Mouse (Mus musculus) embryonic fibroblast, embryonic 13.5 days (primary cell): ENCODE data around the gene Actn4.

Experiments used
- CTCF ChIP-seq: IDR thresholded peaks from 2 replicates; pipeline ENCODE4 v1.5.1; 2011; ENCODE audit warnings: mild to moderate bottlenecking, control low read depth, low read length, moderate library complexity, borderline replicate concordance; ENCODE audit not compliant: insufficient read depth
- POLR2A ChIP-seq: IDR thresholded peaks from 2 replicates; pipeline ENCODE4 v1.6.1; 2011; ENCODE audit warnings: low read depth, mild to moderate bottlenecking, control low read depth, low read length, moderate library complexity

DNA sequence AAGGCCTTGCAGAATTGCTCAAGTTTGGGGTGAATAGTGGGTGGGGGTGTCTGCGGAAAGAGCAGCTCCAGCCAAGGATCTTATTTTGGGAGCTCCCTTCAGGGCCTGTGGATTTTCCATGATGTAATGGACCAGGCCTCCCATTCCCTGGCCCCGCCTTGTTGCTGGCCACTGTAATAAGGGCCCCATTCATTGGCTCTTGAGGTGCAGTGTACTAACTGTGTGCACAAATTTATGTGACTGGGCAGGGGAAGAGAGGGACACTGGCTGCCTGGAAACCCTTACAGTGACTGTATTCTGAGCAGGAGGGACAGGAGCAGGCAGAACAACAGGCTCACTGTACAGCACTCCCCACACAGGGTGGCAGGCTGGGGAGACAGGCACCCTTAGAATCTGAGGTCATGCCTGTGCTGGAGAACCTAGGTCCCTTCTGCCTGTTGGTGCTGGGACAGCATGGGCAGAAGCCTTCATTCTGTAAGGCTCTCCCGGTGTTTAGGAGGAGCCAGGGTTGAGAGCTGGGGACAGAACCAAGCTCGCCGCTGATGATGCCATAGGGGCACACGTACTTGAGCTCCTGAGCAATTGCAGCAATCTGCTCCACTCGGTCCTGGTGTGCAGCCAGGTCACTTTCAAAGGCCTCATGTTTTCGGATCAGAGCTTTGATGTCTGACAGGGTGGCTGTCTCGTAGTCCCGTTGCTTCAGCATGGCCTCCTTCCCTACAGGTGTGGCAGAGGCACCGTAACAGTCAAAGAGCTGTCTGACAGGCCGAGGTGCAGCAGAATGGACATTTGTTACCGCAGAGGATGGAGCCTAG lies 60.6 kb downstream of the Actn4 start:
- no peak for TF ChIP-seq POLR2A
- no peak for TF ChIP-seq CTCF
